Mouse (Mus musculus) gonadal fat pad, adult 2 months (tissue): Measurements from ENCODE around the gene Asf1b. TPM values are rescaled to one million over a fixed set of nuclear protein-coding genes. Genes with fewer than 3 reads are reported as not detected.
"Not testable (repeated sequence)": the region's sequence is repeated elsewhere in the genome, so short reads cannot be mapped to it uniquely, and the experiment has no call there.

ENCODE experiments used
- DNase-seq: peaks from one replicate; pipeline ENCODE4 v3.0.0-alpha.2; 2012; ENCODE audit warnings: low read depth
- polyA plus RNA-seq: library from polyadenylated mRNA; depleted of rRNA; stranded (reverse); fragments of >200 nt; gene quantifications from 2 replicates; pipeline ENCODE4 v1.2.3, GENCODE M21; 2012

The Asf1b gene
- polyA plus RNA-seq, 1 experiment: 6.3 TPM

- DNase-seq: peak; percentile 61
Observed at GRCm38 (mm10) chr8:83964015-83964765, 8.9 kb downstream of the Asf1b start.

GRCm38 (mm10) chr8:83967701-83968100 lies 12.4 kb downstream of the Asf1b start:
- DNase-seq: no peak

DNA sequence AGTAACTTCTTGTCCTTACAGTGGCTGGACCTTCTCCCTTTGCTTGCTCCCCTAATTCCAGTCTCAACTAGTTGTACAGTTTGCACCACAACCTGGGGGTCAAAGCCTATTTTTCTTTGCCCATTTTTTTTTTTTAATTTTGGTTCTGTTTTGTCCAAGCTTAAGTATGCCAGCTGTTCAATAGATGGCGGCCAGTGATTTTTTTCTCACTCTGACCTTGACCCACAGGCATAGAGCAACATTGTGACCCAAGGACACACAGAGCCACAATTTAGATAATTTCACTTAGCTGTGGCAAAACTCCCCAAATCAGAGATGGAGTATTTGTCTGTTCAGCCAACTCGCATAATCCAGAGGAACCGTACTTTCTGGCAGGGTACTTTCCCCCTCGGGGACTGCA lies 15.8 kb downstream of the Asf1b start:
- no peak for DNase-seq

DNA sequence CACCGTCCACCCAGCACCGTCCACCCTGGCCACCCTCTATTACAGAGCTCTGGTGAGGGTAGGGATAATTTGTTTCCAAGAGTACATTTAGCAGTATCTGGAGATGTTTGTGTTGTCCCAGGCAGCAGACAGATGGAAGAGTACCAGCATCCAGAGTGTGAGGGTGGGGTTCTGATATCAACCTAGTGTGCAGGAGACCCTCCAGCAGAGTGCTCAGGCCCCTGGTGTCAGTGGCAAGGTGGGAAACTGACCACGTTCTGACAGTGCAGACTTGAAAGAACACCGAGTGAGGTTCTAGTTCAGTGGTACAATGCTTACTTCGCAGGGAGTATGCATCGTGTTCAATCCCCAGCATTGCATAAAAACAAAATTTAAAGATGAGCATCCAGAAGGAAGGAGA lies 16.4 kb downstream of the Asf1b start:
- DNase-seq: no peak

DNA sequence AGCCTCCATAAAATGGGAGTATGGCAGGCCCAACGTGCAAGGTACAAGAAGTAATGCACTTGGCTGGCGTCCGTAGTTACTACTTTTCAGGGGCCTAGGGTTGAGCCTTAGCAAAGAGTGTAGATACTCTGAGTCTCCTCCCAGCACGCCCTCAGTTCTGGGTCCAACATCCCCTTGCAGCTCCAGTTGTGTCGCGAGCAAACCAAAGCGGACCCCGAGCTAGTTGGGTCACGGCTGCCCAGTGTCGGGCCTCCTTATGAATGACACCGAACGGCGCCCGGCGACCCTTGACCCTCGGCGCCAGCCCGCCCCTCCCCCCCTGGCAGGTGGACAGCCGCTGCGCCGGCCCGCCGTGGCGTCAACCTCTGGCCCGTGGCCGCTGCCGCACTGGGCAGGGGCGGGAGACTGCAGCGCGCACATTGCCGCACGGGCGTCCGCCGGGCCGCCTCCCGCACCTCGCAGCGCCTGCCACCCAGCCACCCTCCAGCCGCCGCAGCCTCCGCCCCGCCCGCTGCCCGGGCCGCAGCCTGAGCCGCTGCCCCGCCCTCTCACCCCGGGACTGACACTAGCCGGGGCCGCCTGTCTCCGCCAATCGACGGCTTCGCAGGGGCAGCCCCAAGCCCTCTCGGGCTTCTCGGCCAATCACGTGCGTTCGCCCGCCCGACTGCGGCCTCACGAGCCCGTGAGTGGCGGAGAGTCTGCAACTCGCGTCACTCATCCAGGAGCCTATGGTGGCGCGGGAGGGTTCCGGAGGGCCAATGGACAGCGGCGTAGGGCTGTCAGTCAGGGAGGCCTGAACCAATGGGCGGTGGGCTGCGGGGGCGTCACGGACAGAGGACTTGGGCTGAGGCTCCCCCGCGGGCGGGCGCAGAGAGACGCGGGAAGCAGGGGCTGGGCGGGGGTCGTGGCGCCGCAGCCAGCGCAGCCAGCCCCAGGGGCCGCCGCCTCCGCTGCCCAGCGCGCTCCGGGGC lies 17.1 kb downstream of the Asf1b start, which contains the start of gene Prkaca:
TSS of gene Prkaca (plus strand) at position 844 of the 971 bp plus-strand sequence.
- peak; percentile 91 for DNase-seq

DNA sequence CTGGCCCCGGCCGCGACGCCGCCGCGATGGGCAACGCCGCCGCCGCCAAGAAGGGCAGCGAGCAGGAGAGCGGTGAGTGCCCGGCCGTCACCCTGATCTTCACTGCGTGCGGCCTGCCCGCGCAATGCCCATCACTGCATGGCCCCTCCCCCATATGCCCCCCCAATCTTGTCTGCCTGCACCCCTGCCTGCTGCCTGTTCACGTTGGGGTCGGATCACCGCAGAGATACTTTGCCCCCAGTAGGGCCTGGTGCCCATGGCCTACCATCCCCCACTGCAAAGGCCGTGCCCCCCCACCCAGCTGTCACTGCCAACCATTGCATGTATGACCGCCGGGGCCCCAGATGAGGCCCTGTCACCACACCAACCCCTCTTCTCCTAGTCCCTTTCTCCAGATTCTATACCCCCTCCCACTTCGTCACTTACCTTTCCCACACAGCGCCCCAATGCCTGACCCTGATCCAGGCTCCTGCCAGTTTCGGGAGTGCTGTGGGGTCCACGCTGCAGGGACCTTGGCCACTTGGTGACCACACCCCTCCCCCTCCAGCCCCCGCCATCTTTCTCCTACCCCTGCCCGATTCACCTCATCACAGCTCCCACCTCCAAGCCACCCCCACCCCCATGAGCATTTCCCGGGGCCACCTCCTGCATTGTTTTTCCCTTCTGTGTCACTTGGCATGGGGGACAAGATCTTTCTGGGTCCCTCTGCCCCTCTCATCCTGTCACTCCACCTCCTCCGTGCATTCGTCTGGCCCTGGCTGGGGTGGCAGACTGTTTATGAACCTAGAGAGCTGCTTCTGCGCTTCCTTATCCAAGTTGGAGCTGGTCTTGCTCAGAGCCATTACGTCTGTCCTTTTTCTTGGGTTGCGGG lies 18.1 kb downstream of the Asf1b start:
- DNase-seq: no peak

GRCm38 (mm10) chr8:83974521-83974920 lies 19.2 kb downstream of the Asf1b start:
- no peak for DNase-seq

DNA sequence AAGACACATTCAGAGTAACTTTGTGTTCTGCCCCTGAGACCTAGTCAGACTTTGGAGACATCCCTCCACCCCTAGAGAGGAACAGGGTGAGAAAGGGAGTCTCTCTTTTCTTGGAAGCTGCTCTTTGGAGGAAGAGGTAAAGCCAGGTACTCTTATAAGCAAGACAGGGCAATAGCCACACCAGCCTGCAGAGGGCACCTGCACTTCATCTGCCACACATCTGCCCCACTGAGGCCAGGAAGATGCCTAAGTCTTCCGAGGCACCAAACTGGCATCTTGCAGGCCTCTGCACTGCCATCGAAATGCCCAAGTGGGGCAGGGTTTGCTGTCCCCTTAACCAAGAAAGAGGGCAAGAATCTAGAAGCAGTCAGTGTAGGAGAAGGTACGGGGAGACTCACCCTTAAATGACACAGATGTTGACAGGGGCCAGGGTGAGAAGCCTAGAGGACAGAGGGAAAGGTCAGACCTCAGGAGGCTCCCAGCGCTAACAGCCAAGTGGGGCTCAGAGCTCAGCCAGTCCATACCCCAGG lies 20.9 kb downstream of the Asf1b start:
- no peak for DNase-seq

DNA sequence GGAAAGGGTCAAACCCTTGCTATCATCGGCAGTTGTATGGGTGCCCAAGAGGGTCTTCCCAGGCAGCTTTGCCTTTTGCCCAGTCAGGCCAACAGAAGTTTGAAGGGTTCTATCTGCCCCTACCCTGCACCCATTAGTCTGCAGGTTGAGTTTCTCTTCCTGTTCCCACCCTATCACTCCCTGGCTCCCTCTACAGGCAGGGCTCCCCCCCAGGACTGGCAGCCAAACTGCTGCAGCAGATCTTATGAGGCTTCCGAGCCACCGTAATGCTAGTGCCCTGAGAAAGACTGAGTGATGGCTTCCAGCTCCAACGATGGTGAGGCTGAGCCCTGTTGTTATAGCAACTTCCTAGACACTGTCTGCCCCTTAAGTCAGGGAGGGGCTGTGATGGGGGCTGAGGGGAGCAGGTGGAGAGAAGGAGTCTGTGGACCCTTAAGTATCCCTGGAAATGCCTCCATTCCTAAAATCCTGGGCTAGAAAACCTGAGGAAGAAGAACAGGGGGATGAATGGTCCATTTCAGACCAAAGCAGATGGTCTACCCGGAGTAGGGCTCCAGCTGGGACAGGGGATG lies 21.6 kb downstream of the Asf1b start:
- DNase-seq: no peak

- DNase-seq: no peak
Observed at GRCm38 (mm10) chr8:83977646-83978045, 22.3 kb downstream of the Asf1b start.

- DNase-seq: no peak
Observed at GRCm38 (mm10) chr8:83978200-83978599, 22.9 kb downstream of the Asf1b start.

- DNase-seq: no peak
Observed at GRCm38 (mm10) chr8:83980250-83980649, 24.9 kb downstream of the Asf1b start.

- no peak for DNase-seq
Observed at GRCm38 (mm10) chr8:83980845-83981244, 25.5 kb downstream of the Asf1b start.

- DNase-seq: no peak
Observed at GRCm38 (mm10) chr8:83981533-83981932, 26.2 kb downstream of the Asf1b start.

- no peak for DNase-seq
Observed at GRCm38 (mm10) chr8:83982449-83982848, 27.1 kb downstream of the Asf1b start.

- not testable (repeated sequence) for DNase-seq
Observed at GRCm38 (mm10) chr8:83983222-83983621, 27.9 kb downstream of the Asf1b start.

GRCm38 (mm10) chr8:83989243-83989642 lies 33.9 kb downstream of the Asf1b start:
- no peak for DNase-seq

DNA sequence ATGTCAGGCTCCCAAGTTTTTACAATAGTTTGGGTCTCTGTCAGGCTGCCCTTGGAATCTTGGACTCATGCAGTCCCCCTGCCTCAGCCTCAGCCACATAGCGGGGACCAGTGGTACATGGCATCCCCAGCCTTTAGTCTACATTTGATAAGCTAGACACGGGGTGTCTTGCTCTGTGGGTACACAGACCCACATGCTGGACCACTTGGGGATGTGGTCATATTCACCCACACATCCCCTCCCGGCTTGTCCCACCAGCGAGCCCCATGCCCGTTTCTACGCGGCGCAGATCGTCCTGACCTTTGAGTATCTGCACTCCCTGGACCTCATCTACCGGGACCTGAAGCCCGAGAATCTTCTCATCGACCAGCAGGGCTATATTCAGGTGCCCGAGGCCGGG lies 34.9 kb downstream of the Asf1b start:
- DNase-seq: no peak

DNA sequence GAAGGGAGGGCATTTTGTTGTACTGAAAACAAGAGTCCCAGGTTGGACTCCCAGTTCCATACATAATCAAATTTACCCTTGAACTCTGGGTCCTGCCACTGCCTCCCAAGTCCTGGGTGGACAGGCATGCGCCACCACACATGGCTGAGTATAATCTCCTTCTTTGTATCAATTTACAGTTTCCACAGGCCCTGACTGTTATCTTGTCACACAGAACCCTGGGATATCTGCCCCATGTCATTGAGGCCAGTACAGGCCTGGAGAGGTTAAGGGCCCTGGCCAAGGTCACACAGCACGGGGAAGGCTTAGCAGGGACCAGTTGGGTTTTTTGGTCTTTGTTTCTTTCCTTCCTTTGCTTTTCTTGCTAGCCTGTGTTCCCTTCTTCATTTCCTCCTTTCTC lies 37.2 kb downstream of the Asf1b start:
- no peak for DNase-seq

- DNase-seq: no peak
Observed at GRCm38 (mm10) chr8:83994030-83994429, 38.7 kb downstream of the Asf1b start.

- no peak for DNase-seq
Observed at GRCm38 (mm10) chr8:83995973-83996372, 40.7 kb downstream of the Asf1b start.
